Mouse (Mus musculus) thymus, adult 2 months (tissue): ENCODE measurements around the gene Ccr7.

Source experiments
- CTCF ChIP-seq: fragments of 200-500 bp; IDR thresholded peaks from 2 replicates; pipeline ENCODE4 v1.5.1; 2012; ENCODE audit warnings: mild to moderate bottlenecking, control low read depth, low read length, moderate library complexity, borderline replicate concordance; ENCODE audit not compliant: control insufficient read depth, poor library complexity, insufficient read depth; ENCODE audit errors: extremely low read depth
- POLR2A ChIP-seq: fragments of 200-500 bp; IDR thresholded peaks from 2 replicates; pipeline ENCODE4 v1.6.1; 2012; ENCODE audit warnings: mild to moderate bottlenecking, low read length, control low read depth, moderate library complexity; ENCODE audit not compliant: control insufficient read depth, poor library complexity, insufficient read depth; ENCODE audit errors: extremely low read depth

- no peak for TF ChIP-seq POLR2A
- no peak for TF ChIP-seq CTCF
These were observed 6.5 kb downstream of the Ccr7 start for GRCm38 (mm10) chr11:99148400-99148799.
